ENCODE assay signal across 13 mouse cellular contexts in the genomic region with DNA sequence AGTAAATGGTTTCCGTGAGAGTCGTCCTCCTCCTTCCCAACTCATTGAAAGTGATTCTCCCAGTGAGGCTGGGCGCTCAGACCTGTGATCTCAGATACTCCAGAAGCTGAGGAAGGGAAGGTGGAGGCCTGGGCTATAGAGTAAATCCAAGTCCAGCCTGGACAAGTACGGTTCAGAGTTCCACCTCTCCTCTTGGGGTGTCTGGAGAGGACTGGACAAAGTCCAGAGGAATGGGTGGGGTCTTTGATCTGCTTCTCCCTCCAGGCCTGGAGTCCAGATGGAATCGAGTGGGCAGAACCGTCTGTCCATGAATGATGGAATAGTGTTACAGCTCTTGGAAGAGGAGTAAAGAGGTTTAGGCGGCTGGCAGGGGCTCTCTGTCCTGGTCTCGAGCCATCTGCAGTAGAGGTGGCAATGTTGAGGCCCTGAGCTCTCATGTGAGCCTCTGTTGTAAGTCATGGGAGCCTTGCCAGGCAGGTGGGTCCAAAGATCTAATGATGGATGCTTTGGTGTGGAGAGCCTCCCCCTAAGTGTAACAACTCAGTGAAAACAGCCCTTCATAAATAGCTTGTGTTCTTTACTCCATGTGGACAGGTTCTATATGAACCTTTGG.
A peak's percentile ranks its signal among the peaks of the same experiment; 100 is the strongest.
DNase-seq lines count a peak whose midpoint lies in the region; ATAC-seq and TF ChIP-seq lines count a peak whose summit lies in the region.
"Had no signal": no experiment of that assay in that cellular context is flagged by ENCODE, and none has a peak within 500 bp of the region (broad histone marks: within the 10 kb centered on the region; RNA-seq: fewer than 3 reads in every experiment).

No protein-coding gene starts in this region.

- H3K9ac ChIP-seq in stomach, embryonic 15.5 days: no peak overlapping the region
- no peak overlapping the region for H3K9ac ChIP-seq in stomach, postnatal 0 days (ENCODE audit: low read length)
- no peak overlapping the region for H3K9ac ChIP-seq in midbrain, embryonic 14.5 days (replicated peaks; ENCODE audit: low read length)
- H3K9ac ChIP-seq: embryonic facial prominence, embryonic 13.5 days; hindbrain, embryonic 14.5 days; liver, embryonic 13.5 days had no signal

- H3K4me2 ChIP-seq in stomach, embryonic 15.5 days: no peak overlapping the region
- H3K4me2 ChIP-seq in stomach, postnatal 0 days (replicated peaks; ENCODE audit: low read depth): no peak overlapping the region
- no peak overlapping the region for H3K4me2 ChIP-seq in midbrain, embryonic 14.5 days (ENCODE audit: low read length)
- H3K4me2 ChIP-seq: embryonic facial prominence, embryonic 13.5 days; hindbrain, embryonic 14.5 days; liver, embryonic 13.5 days had no signal

- ATAC-seq in stomach, embryonic 15.5 days (ENCODE audit: insufficient read depth, low FRiP score, low read depth): peak; percentile 21; the same call in 1 of the 2 replicates
- no peak for ATAC-seq in stomach, postnatal 0 days (ENCODE audit: low FRiP score, low TSS enrichment)
- ATAC-seq in midbrain, embryonic 14.5 days (ENCODE audit: low FRiP score, low TSS enrichment): no peak

- TF ChIP-seq EP300 in stomach, postnatal 0 days (optimal IDR thresholded peaks at IDR 0.05): no peak

- no peak for TF ChIP-seq CTCF in stomach, postnatal 0 days (IDR thresholded peaks at IDR 0.05; ENCODE audit: low read depth)

- 54% methylated on average over 8 of the region's 8 CpGs for WGBS in stomach, embryonic 15.5 days
- 56% methylated on average over 8 of the region's 8 CpGs for WGBS in stomach, postnatal 0 days
- WGBS in midbrain, embryonic 14.5 days: 77% methylated on average over 8 of the region's 8 CpGs

- H3K9me3 ChIP-seq in stomach, embryonic 15.5 days: no peaks in the 10 kb centered on the region
- H3K9me3 ChIP-seq in stomach, postnatal 0 days (ENCODE audit: control insufficient read depth, low read length): no peaks in the 10 kb centered on the region
- no peaks in the 10 kb centered on the region for H3K9me3 ChIP-seq in midbrain, embryonic 14.5 days (ENCODE audit: control insufficient read depth, low read length)
- H3K9me3 ChIP-seq: embryonic facial prominence, embryonic 13.5 days; liver, embryonic 13.5 days had no signal

- no peaks in the 10 kb centered on the region for H3K4me1 ChIP-seq in stomach, embryonic 15.5 days
- no peaks in the 10 kb centered on the region for H3K4me1 ChIP-seq in stomach, postnatal 0 days (replicated peaks; ENCODE audit: control insufficient read depth, insufficient read depth)
- no peaks in the 10 kb centered on the region for H3K4me1 ChIP-seq in midbrain, embryonic 14.5 days (ENCODE audit: control insufficient read depth, insufficient read depth, low read length)
- H3K4me1 ChIP-seq: embryonic facial prominence, embryonic 13.5 days; liver, embryonic 13.5 days had no signal

- no peak overlapping the region for H3K27ac ChIP-seq in stomach, embryonic 15.5 days
- no peak overlapping the region for H3K27ac ChIP-seq in stomach, postnatal 0 days (replicated peaks)
- H3K27ac ChIP-seq in midbrain, embryonic 14.5 days (replicated peaks; ENCODE audit: low read depth, low read length): no peak overlapping the region
- H3K27ac ChIP-seq: embryonic facial prominence, embryonic 13.5 days; hindbrain, embryonic 14.5 days; liver, embryonic 13.5 days had no signal

- no peak overlapping the region for H3K4me3 ChIP-seq in stomach, embryonic 15.5 days (replicated peaks)
- H3K4me3 ChIP-seq in stomach, postnatal 0 days (ENCODE audit: low read depth, low read length): no peak overlapping the region
- no peak overlapping the region for H3K4me3 ChIP-seq in midbrain, embryonic 14.5 days (replicated peaks; ENCODE audit: low read depth, low read length)
- H3K4me3 ChIP-seq: embryonic facial prominence, embryonic 13.5 days; liver, embryonic 13.5 days had no signal

- peak; percentile 86 for DNase-seq in heart, adult 11 months
- DNase-seq in heart, adult 8-10 months (ENCODE audit: low spot score): no peak
- no peak for DNase-seq in stomach, postnatal 0 days (ENCODE audit: low spot score)
- peak; percentile 23 for DNase-seq in kidney, postnatal 10 days
- no peak for DNase-seq in cerebellum, postnatal 14 days
- no peak for DNase-seq in layer of hippocampus, adult 8-10 months (ENCODE audit: low spot score in 2 of 2)
- DNase-seq in midbrain, embryonic 14.5 days: no peak
- DNase-seq: cerebellum, adult 11-12 months; liver, embryonic 13.5 days; thymus, postnatal 14 days had no signal

- peaks cover 8% of the 10 kb centered on the region; the same call in 1 of the 2 replicates for H3K36me3 ChIP-seq in stomach, embryonic 15.5 days
- peaks cover 8% of the 10 kb centered on the region for H3K36me3 ChIP-seq in stomach, postnatal 0 days (ENCODE audit: control insufficient read depth, insufficient read depth, low read length)
- no peaks in the 10 kb centered on the region for H3K36me3 ChIP-seq in midbrain, embryonic 14.5 days (ENCODE audit: control insufficient read depth, insufficient read depth, low read length)

- no peaks in the 10 kb centered on the region for H3K27me3 ChIP-seq in stomach, embryonic 15.5 days (replicated peaks)
- no peaks in the 10 kb centered on the region for H3K27me3 ChIP-seq in stomach, postnatal 0 days (ENCODE audit: control insufficient read depth, insufficient read depth, low read length)
- H3K27me3 ChIP-seq in midbrain, embryonic 14.5 days (ENCODE audit: control insufficient read depth, insufficient read depth, low read length): no peaks in the 10 kb centered on the region
- H3K27me3 ChIP-seq: embryonic facial prominence, embryonic 13.5 days; liver, embryonic 13.5 days had no signal

Comparison
In these comparisons a context has a peak if more than half of its experiments do, and no peak if none do; other contexts are left out.
1. DNase-seq: peak in heart, adult 11 months (single experiment) and kidney, postnatal 10 days (single experiment); none in heart, adult 8-10 months (single experiment), stomach, postnatal 0 days (single experiment), cerebellum, postnatal 14 days (0 of 2), layer of hippocampus, adult 8-10 months (0 of 2) and midbrain, embryonic 14.5 days (single experiment).